Mouse (Mus musculus) limb, embryonic 15.5 days (tissue): Measurements from ENCODE around the gene Fbxo9. TPM values are rescaled to one million over a fixed set of nuclear protein-coding genes. Genes with fewer than 3 reads are reported as not detected.
"Not testable (repeated sequence)": the region's sequence is repeated elsewhere in the genome, so short reads cannot be mapped to it uniquely, and the experiment has no call there.

Experiments
- ATAC-seq: fragments of 200-750 bp; cut with Nextera tagmentation; 2 replicates; pipeline ENCODE4 v1.8.0; 2017; ENCODE audit warnings: low read depth, moderate TSS enrichment; ENCODE audit not compliant: insufficient number of reproducible peaks, low FRiP score, low TSS enrichment
- H3K27ac ChIP-seq: fragments of 300-500 bp; sonication (generic); 2 replicates; pipeline ENCODE4 v1.5.1; 2015; ENCODE audit warnings: moderate library complexity, mild to moderate bottlenecking, inconsistent platforms
- H3K27me3 ChIP-seq: fragments of 300-500 bp; sonication (generic); 2 replicates; pipeline ENCODE4 v1.6.1; 2015; ENCODE audit warnings: inconsistent platforms
- H3K36me3 ChIP-seq: fragments of 300-500 bp; sonication (generic); 2 replicates; pipeline ENCODE4 v1.6.1; 2015; ENCODE audit warnings: inconsistent platforms
- H3K4me1 ChIP-seq: fragments of 300-500 bp; sonication (generic); 2 replicates; pipeline ENCODE4 v1.6.1; 2015; ENCODE audit warnings: inconsistent platforms
- H3K4me2 ChIP-seq: fragments of 300-500 bp; sonication (generic); 2 replicates; pipeline ENCODE4 v1.6.1; 2015; ENCODE audit warnings: mild to moderate bottlenecking, inconsistent platforms
- H3K4me3 ChIP-seq: fragments of 300-500 bp; sonication (generic); 2 replicates; pipeline ENCODE4 v1.5.1; 2015; ENCODE audit warnings: mild to moderate bottlenecking, inconsistent platforms
- H3K9ac ChIP-seq: fragments of 300-500 bp; sonication (generic); 2 replicates; pipeline ENCODE4 v1.6.1; 2015; ENCODE audit warnings: inconsistent platforms
- H3K9me3 ChIP-seq: fragments of 300-500 bp; sonication (generic); 2 replicates; pipeline ENCODE4 v1.6.1; 2016; ENCODE audit warnings: inconsistent platforms
- WGBS: fragments of 180-500 bp; shearing (Covaris S2); methylation state at CpG from one replicate; pipeline ENCODE4 v1.1.7; 2015; 5-methylcytosine and 5-hydroxymethylcytosine counted together
- polyA plus RNA-seq: library from polyadenylated mRNA; unstranded; fragments of >200 nt; fragmentation: Nextera tagmentation; extraction: Ambion mirVana; gene quantifications from 2 replicates; pipeline ENCODE4 v1.2.1, GENCODE M21; 2015

The Fbxo9 gene
- 37.6 and 41.2 TPM in 2 replicates for polyA plus RNA-seq

DNA sequence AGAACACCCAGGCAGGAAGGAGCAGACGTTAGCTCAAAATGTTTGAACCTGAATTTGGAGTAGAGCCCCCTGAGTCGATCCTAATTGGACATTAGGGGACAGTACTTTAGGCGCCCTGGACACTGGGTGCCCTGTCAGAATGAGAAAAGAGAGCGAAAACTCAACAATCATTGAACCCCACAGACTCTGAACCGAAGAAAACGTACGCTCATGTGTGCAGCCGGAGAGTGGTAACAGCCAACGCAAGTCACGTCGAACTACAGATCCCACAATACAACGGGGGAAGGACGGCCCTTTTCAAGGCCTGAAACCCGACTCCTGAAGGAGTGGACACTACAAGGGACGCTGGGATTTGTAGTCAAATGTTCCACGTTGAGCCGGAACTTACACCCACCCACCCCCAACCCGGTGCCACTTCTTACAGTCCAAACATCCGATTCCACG lies at the start of gene Fbxo9, which contains the start of gene Ick:
TSS of gene Fbxo9 (minus strand) at position 270 of the 444 bp plus-strand sequence.
TSS of gene Ick (plus strand) at position 397 of the 444 bp plus-strand sequence.
- WGBS: under 1% methylated on average over 20 of the region's 20 CpGs
- Histone ChIP-seq H3K36me3 (peaks cover 12% of the 10 kb centered on the region), H3K4me3 (peak within 1 kb of the TSS; percentile 95), H3K27ac (peak within 1 kb of the TSS; percentile 98), H3K4me2 (peak within 1 kb of the TSS; percentile 76), H3K9me3 (no peaks in the 10 kb centered on the region), H3K9ac (peak within 1 kb of the TSS; percentile 93), H3K4me1 (peaks cover 16% of the 10 kb centered on the region), H3K27me3 (no peaks in the 10 kb centered on the region)
- peak; percentile 94 for ATAC-seq

DNA sequence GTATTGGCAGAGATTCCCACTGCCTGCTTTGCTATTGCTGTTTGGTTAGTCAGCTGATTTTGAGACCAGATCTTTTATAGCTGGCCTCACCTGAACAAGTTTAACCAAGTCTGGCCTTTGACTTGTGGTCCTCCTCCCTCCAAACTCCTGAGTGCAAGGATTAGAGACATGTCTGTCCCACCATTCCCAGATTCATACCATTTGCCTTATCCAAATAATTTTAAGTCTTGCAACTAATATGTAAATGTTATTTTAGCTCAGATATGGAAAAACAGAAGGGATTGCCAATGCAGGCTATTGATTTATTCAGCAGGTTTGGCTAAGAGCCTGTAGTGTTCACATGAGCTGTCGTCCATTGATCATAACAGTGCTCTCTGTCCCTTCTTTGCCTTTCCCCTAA lies 48.4 kb upstream of the Fbxo9 start:
- Histone ChIP-seq H3K9ac (no peak overlapping the region), H3K27ac (no peak overlapping the region), H3K9me3 (no peaks in the 10 kb centered on the region), H3K4me1 (no peaks in the 10 kb centered on the region), H3K4me2 (no peak overlapping the region), H3K4me3 (no peak overlapping the region), H3K27me3 (no peaks in the 10 kb centered on the region), H3K36me3 (peaks cover 81% of the 10 kb centered on the region)
- 97% methylated on average over 1 of the region's 1 CpGs for WGBS
- ATAC-seq: no peak

DNA sequence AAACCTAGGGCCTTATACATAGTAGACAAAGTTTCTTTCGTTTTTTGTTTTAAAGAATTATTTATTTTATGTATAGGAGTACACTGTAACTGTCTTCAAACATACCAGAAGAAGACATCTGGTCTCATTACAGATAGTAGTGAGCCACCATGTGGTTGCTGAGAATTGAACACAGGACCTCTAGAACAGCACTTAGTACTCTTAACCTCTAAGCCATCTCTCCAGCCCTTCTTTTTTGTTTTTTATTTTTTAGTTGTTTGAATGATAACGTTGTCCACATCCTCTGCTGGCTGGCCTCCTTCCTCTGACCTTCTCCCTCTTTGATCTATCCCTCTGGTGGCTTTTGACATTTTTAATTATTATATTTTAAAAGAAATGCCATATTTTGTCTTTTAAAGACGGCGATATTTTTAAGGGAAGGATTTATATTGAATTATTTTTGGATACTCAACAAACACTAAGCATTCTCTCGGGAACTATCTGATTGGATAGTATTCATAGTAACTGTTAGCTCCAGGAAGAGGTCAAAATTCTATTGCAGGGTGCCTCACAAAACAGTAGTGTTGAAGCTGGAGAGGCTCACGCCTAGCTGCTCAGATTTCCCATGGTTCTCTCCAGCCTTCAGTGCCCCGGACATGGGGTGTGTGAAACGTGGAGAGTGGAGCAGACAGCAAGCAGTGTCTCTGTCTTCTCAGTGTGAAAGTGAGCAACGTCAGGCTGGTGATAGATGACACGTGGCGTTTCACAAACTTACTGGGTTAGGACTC lies 45.5 kb upstream of the Fbxo9 start:
- ATAC-seq: no peak
- Histone ChIP-seq H3K27me3 (no peaks in the 10 kb centered on the region), H3K9me3 (no peaks in the 10 kb centered on the region), H3K9ac (no peak overlapping the region), H3K27ac (no peak overlapping the region), H3K4me2 (no peak overlapping the region), H3K4me1 (no peaks in the 10 kb centered on the region), H3K4me3 (no peak overlapping the region), H3K36me3 (peaks cover 74% of the 10 kb centered on the region)
- WGBS: 85% methylated on average over 11 of the region's 11 CpGs

DNA sequence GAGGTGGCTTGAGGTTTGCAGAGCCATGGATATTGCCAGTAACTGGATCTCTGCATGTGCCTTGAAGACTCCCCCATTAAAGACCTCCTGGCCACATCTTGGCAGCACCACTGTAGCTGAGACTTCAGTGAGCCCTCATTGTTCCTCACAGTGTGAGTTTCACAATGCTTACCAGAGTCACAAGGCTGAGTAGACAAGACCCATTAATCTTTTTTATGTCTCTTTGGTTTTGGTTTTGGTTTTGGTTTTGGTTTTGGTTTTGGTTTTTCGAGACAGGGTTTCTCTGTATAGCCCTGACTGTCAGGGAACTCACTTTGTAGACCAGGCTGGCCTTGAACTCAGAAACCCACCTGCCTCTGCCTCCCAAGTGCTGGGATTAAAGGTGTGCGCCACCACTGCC lies 40.9 kb upstream of the Fbxo9 start:
- H3K4me3 ChIP-seq, H3K27ac ChIP-seq, H3K4me1 ChIP-seq, H3K4me2 ChIP-seq, H3K9ac ChIP-seq, H3K9me3 ChIP-seq, ATAC-seq, H3K27me3 ChIP-seq: not testable (repeated sequence)
- 94% methylated on average over 2 of the region's 2 CpGs for WGBS
- peaks cover 63% of the 10 kb centered on the region for H3K36me3 ChIP-seq

DNA sequence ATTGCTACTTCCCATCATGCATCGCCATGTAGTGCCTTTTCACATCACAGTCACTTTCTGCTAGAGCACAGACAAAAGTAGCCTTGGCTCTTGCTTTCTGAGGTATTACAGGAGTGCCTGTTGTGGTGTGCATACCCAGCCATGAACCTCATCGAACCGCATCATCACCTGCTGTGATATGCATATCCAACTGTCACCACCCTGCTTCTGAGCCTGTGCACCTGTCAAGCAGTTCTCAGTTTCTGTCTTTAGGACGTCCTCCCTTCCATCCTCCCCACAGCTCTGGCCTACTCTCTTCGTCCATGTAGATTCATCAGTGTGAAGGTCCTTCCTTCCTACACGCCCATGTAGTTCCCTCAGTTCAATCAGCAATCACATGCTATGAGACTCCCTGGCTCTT lies 39.3 kb upstream of the Fbxo9 start:
- Histone ChIP-seq H3K27ac (no peak overlapping the region), H3K4me2 (no peak overlapping the region), H3K9ac (no peak overlapping the region), H3K4me3 (no peak overlapping the region), H3K4me1 (no peaks in the 10 kb centered on the region), H3K36me3 (peaks cover 67% of the 10 kb centered on the region), H3K27me3 (no peaks in the 10 kb centered on the region), H3K9me3 (no peaks in the 10 kb centered on the region)
- ATAC-seq: no peak
- 87% methylated on average over 6 of the region's 6 CpGs for WGBS

DNA sequence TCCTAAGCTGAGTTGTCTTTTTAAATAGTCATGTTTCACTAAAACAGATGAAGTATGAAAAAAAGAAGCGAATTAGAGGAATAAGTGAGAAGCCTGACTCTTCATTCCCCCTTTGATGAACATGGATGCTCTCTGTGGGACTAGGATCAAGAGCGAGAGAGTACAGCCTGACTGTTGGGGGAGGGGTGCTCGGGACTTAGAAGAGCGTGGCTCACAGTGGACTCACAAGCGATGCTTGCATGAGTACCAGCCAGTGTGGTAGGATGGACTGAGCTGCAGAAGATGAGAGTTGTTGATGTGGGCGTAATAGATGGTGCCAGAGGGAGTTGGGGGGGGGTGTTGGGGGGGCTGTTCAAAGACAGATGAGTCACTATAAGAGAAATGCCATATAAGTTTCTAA lies 37.8 kb upstream of the Fbxo9 start:
- Histone ChIP-seq H3K4me1 (no peaks in the 10 kb centered on the region), H3K27me3 (no peaks in the 10 kb centered on the region), H3K9me3 (no peaks in the 10 kb centered on the region), H3K36me3 (peaks cover 71% of the 10 kb centered on the region), H3K9ac (no peak overlapping the region), H3K4me2 (no peak overlapping the region), H3K27ac (no peak overlapping the region), H3K4me3 (no peak overlapping the region)
- no peak for ATAC-seq
- 84% methylated on average over 6 of the region's 6 CpGs for WGBS

DNA sequence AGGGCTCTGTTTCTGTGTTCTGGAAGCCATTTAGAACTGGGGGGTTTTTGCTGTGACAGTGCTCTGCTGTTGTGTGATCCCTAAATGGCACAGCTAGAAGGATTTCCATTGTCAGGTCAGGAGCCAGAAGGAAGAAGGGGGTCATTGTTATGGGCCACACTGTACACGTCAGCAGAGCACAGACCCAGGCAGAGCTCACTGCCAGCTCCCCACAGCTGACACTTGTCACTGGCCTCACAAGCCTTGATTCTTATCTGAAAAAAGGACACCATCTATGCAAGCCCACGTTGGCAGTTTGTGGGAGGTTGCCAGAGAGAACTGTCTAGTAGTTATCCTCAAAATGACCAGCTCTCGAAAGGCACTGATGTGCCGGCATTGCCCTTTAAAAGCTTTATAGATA lies 37.2 kb upstream of the Fbxo9 start:
- 74% methylated on average over 4 of the region's 4 CpGs for WGBS
- no peak overlapping the region for H3K4me2 ChIP-seq
- peaks cover 71% of the 10 kb centered on the region for H3K36me3 ChIP-seq
- no peaks in the 10 kb centered on the region for H3K27me3 ChIP-seq
- no peak for ATAC-seq
- H3K9me3 ChIP-seq: no peaks in the 10 kb centered on the region
- no peak overlapping the region for H3K27ac ChIP-seq
- H3K9ac ChIP-seq: no peak overlapping the region
- no peaks in the 10 kb centered on the region for H3K4me1 ChIP-seq
- H3K4me3 ChIP-seq: no peak overlapping the region

DNA sequence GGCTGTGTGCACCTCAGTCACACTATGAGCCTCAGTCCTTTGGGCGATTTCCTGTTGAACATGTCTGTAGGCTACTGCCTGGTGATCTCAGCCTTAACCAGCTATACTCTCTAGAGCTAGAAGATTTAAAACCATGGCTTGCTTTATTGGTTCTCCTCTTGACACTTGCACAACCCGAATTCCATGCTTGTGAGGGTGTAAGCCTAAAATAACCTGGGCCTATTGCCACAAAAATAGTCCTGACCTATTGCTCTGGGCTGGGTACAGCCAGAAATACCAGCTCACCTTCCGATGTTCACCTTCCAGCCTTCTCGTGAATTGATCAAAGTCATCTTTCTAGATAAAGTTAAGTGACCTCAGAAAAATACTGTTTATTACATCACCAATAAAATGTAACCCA lies 30.6 kb upstream of the Fbxo9 start:
- Histone ChIP-seq H3K9ac (no peak overlapping the region), H3K36me3 (peaks cover 55% of the 10 kb centered on the region), H3K27me3 (no peaks in the 10 kb centered on the region), H3K27ac (no peak overlapping the region), H3K4me2 (no peak overlapping the region), H3K4me3 (no peak overlapping the region), H3K9me3 (no peaks in the 10 kb centered on the region), H3K4me1 (no peaks in the 10 kb centered on the region)
- no peak for ATAC-seq
- WGBS: 83% methylated on average over 4 of the region's 4 CpGs

DNA sequence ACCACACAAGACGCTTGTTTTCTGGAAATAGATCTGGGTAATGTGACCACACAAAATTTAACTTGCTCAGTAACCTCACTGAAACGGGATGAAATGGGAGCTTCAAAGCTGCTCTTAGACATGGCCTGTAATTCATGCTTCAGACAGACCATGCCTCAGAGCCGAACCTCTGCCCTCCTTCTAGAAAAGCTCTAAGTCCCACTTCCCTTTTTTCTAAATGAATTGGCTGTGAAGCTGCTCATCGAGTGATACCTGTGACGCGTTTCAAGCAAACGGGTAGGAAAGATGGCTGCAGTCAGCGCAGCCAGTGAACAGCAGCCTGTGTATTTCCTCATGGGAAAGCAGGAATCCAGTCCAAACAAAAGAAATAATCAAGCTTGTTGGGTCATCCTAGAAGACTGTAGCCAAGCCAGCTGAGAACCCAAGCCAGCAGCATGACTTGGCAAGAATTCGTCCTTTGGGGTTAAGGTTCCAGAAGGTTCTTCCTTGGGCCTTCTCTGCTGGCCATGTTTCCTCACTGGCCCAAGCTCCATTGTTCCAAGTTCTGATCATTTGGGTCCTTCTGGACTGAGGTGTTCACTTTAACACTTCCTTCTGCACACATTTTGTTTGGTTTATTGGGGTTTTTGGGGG lies 29.3 kb upstream of the Fbxo9 start:
- H3K9me3 ChIP-seq: no peaks in the 10 kb centered on the region
- no peak overlapping the region for H3K4me3 ChIP-seq
- H3K36me3 ChIP-seq: peaks cover 53% of the 10 kb centered on the region
- no peak overlapping the region for H3K27ac ChIP-seq
- H3K4me2 ChIP-seq: no peak overlapping the region
- ATAC-seq: no peak
- no peaks in the 10 kb centered on the region for H3K4me1 ChIP-seq
- no peak overlapping the region for H3K9ac ChIP-seq
- WGBS: 83% methylated on average over 9 of the region's 9 CpGs
- H3K27me3 ChIP-seq: no peaks in the 10 kb centered on the region

DNA sequence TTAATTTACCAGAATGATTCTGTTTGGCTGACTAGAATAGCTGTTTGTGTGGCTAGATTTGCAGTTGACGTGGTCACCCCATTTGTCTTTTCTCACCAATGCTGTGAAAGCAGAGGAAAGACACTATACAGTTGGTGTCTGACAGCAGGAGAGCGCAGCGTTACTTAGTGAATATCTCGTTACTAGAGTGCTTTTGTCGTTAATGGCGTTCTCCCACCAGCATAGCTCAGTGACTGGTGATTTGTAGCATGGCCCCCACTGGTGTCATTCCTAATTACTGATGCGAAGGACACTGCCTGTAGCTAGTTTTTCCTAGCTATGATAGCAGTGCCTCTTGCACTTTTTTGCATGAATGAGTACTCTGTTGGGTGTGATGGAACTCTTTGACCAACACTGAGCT lies 26.8 kb upstream of the Fbxo9 start:
- 69% methylated on average over 7 of the region's 7 CpGs for WGBS
- no peak for ATAC-seq

DNA sequence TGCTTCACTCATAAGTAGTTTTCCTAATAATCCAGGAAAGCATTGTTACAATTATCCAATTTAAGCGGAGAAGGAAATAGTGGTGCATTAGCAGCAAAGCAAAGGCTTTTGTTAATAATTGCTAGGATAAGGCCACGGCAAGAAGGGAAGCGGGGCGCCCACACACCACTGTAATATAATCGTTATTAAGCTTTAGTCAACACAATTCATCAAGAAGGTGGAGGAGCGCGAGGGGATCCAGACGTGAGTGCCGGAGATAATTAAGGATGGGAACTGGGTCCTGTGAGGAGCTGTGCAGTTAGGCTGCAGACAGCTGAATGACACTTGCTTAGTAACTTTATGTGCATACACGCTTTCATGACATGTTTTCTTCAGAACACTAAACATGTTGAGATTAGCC lies 17.8 kb upstream of the Fbxo9 start:
- 79% methylated on average over 10 of the region's 10 CpGs for WGBS
- Histone ChIP-seq H3K27ac (no peak overlapping the region), H3K36me3 (peaks cover 22% of the 10 kb centered on the region), H3K4me1 (no peaks in the 10 kb centered on the region), H3K27me3 (no peaks in the 10 kb centered on the region), H3K9ac (no peak overlapping the region), H3K9me3 (no peaks in the 10 kb centered on the region), H3K4me3 (no peak overlapping the region), H3K4me2 (no peak overlapping the region)
- ATAC-seq: no peak

More for the DNA sequence above, 26.8 kb upstream of the Fbxo9 start:
- H3K4me1 ChIP-seq: no peaks in the 10 kb centered on the region
- no peaks in the 10 kb centered on the region for H3K27me3 ChIP-seq
- no peak overlapping the region for H3K4me2 ChIP-seq
- H3K9ac ChIP-seq: no peak overlapping the region
- H3K27ac ChIP-seq: no peak overlapping the region
- no peaks in the 10 kb centered on the region for H3K9me3 ChIP-seq
- H3K4me3 ChIP-seq: no peak overlapping the region
- H3K36me3 ChIP-seq: peaks cover 52% of the 10 kb centered on the region

DNA sequence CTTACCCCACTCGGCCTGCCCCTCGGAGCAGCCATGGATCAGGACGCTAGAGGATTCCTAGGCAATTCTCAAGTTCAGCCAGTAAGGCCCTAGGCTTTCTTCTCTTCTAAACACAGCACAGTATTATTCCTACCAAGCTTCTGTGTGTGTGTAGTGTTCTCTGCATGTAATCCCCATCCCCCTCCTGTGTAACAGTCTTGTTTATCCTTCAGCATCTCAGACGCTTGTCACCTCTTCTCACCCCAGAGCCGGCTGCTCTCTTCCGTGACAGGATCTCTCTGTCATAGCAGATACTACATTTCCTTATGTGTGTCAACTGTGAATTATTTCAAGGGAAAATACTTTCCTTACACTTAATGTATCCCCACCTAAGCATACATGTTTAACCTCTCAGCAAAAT lies 17.1 kb upstream of the Fbxo9 start:
- no peak overlapping the region for H3K4me3 ChIP-seq
- H3K27me3 ChIP-seq: no peaks in the 10 kb centered on the region
- 82% methylated on average over 6 of the region's 6 CpGs for WGBS
- H3K9ac ChIP-seq: no peak overlapping the region
- peaks cover 17% of the 10 kb centered on the region for H3K36me3 ChIP-seq
- ATAC-seq: no peak
- H3K27ac ChIP-seq: no peak overlapping the region
- no peak overlapping the region for H3K4me2 ChIP-seq
- no peaks in the 10 kb centered on the region for H3K4me1 ChIP-seq
- H3K9me3 ChIP-seq: no peaks in the 10 kb centered on the region
